Mouse (Mus musculus): ENCODE measurements around the gene Zfp937. TPM values are rescaled to one million over a fixed set of nuclear protein-coding genes. Genes with fewer than 3 reads are reported as not detected.
"Not testable (repeated sequence)": the region's sequence is repeated elsewhere in the genome, so short reads cannot be mapped to it uniquely, and the experiment has no call there.

The Zfp937 gene
- polyA plus RNA-seq (2012; rRNA removed): 0.05 and 0.09 TPM in 2 replicates

- H3K4me1 ChIP-seq (ENCODE audit: control insufficient read depth, insufficient read depth, insufficient read length); H3K27me3 ChIP-seq (ENCODE audit: control insufficient read depth, insufficient read depth, low read length); H3K36me3 ChIP-seq (ENCODE audit: control insufficient read depth, insufficient read depth, low read length); H3K27ac ChIP-seq (ENCODE audit: insufficient read depth, low read length): not testable (repeated sequence)
- H3K4me3 ChIP-seq (ENCODE audit: extremely low read depth, insufficient read depth, insufficient read length): peak within 1 kb of the TSS; percentile 52
- WGBS: 9% methylated on average over 15 of the region's 15 CpGs
- peak in 1 of 2 experiments; percentile 37 for DNase-seq (ENCODE audit: low read depth in 1 of 2, low spot score in 2 of 2)
These were observed at the start of gene Zfp937 for GRCm38 (mm10) chr2:150217600-150218362. TSS of gene Zfp937 (plus strand) at chr2:150218073.

GRCm38 (mm10) chr2:150173833-150174232 is 44.0 kb upstream of the Zfp937 start:
- no peak for DNase-seq (ENCODE audit: low read depth in 1 of 2, low spot score in 2 of 2)
- Histone ChIP-seq H3K27ac (ENCODE audit: insufficient read depth, low read length) (no peak overlapping the region), H3K36me3 (ENCODE audit: control insufficient read depth, insufficient read depth, low read length) (no peaks in the 10 kb centered on the region), H3K4me3 (ENCODE audit: extremely low read depth, insufficient read depth, insufficient read length) (no peak overlapping the region), H3K4me1 (ENCODE audit: control insufficient read depth, insufficient read depth, insufficient read length) (no peaks in the 10 kb centered on the region), H3K27me3 (ENCODE audit: control insufficient read depth, insufficient read depth, low read length) (no peaks in the 10 kb centered on the region)
- TF ChIP-seq POLR2A (IDR thresholded peaks at IDR 0.05; ENCODE audit: low read depth, low read length): no peak
- no peak for TF ChIP-seq CTCF (IDR thresholded peaks at IDR 0.05; ENCODE audit: extremely low read depth, insufficient read depth, insufficient read length, insufficient replicate concordance)

GRCm38 (mm10) chr2:150179579-150179978 is 38.3 kb upstream of the Zfp937 start, which contains the start of gene Gm10770:
TSS of gene Gm10770 (minus strand) at chr2:150179679.
- not testable (repeated sequence) for H3K4me1 ChIP-seq (ENCODE audit: control insufficient read depth, insufficient read depth, insufficient read length); H3K27ac ChIP-seq (ENCODE audit: insufficient read depth, low read length); H3K36me3 ChIP-seq (ENCODE audit: control insufficient read depth, insufficient read depth, low read length); DNase-seq (ENCODE audit: low read depth in 1 of 2, low spot score in 2 of 2); H3K27me3 ChIP-seq (ENCODE audit: control insufficient read depth, insufficient read depth, low read length); H3K4me3 ChIP-seq (ENCODE audit: extremely low read depth, insufficient read depth, insufficient read length)
- 75% methylated on average over 4 of the region's 4 CpGs for WGBS

GRCm38 (mm10) chr2:150181046-150181445 is 36.8 kb upstream of the Zfp937 start:
- not testable (repeated sequence) for H3K27me3 ChIP-seq (ENCODE audit: control insufficient read depth, insufficient read depth, low read length); H3K4me1 ChIP-seq (ENCODE audit: control insufficient read depth, insufficient read depth, insufficient read length); H3K27ac ChIP-seq (ENCODE audit: insufficient read depth, low read length); H3K36me3 ChIP-seq (ENCODE audit: control insufficient read depth, insufficient read depth, low read length); DNase-seq (ENCODE audit: low read depth in 1 of 2, low spot score in 2 of 2); H3K4me3 ChIP-seq (ENCODE audit: extremely low read depth, insufficient read depth, insufficient read length)

GRCm38 (mm10) chr2:150181570-150181999 is 36.3 kb upstream of the Zfp937 start, which contains the start of gene Gm14139:
TSS of gene Gm14139 (plus strand) at chr2:150181755.
- H3K4me3 ChIP-seq (ENCODE audit: extremely low read depth, insufficient read depth, insufficient read length); H3K27me3 ChIP-seq (ENCODE audit: control insufficient read depth, insufficient read depth, low read length); DNase-seq (ENCODE audit: low read depth in 1 of 2, low spot score in 2 of 2); H3K36me3 ChIP-seq (ENCODE audit: control insufficient read depth, insufficient read depth, low read length); H3K27ac ChIP-seq (ENCODE audit: insufficient read depth, low read length); H3K4me1 ChIP-seq (ENCODE audit: control insufficient read depth, insufficient read depth, insufficient read length): not testable (repeated sequence)
- 79% methylated on average over 7 of the region's 7 CpGs for WGBS

GRCm38 (mm10) chr2:150218363-150218725 is 471 bp downstream of the Zfp937 start:
- H3K4me1 ChIP-seq (ENCODE audit: control insufficient read depth, insufficient read depth, insufficient read length); DNase-seq (ENCODE audit: low read depth in 1 of 2, low spot score in 2 of 2); H3K36me3 ChIP-seq (ENCODE audit: control insufficient read depth, insufficient read depth, low read length); H3K27ac ChIP-seq (ENCODE audit: insufficient read depth, low read length); H3K27me3 ChIP-seq (ENCODE audit: control insufficient read depth, insufficient read depth, low read length): not testable (repeated sequence)
- 24% methylated on average over 4 of the region's 4 CpGs for WGBS
- peak overlapping the region; percentile 52 for H3K4me3 ChIP-seq (ENCODE audit: extremely low read depth, insufficient read depth, insufficient read length)

GRCm38 (mm10) chr2:150223263-150223662 is 5.4 kb downstream of the Zfp937 start:
- not testable (repeated sequence) for H3K4me1 ChIP-seq (ENCODE audit: control insufficient read depth, insufficient read depth, insufficient read length); H3K27ac ChIP-seq (ENCODE audit: insufficient read depth, low read length); H3K4me3 ChIP-seq (ENCODE audit: extremely low read depth, insufficient read depth, insufficient read length); H3K36me3 ChIP-seq (ENCODE audit: control insufficient read depth, insufficient read depth, low read length); H3K27me3 ChIP-seq (ENCODE audit: control insufficient read depth, insufficient read depth, low read length); DNase-seq (ENCODE audit: low read depth in 1 of 2, low spot score in 2 of 2)

- Histone ChIP-seq H3K36me3 (ENCODE audit: control insufficient read depth, insufficient read depth, low read length) (no peaks in the 10 kb centered on the region), H3K27ac (ENCODE audit: insufficient read depth, low read length) (no peak overlapping the region), H3K27me3 (ENCODE audit: control insufficient read depth, insufficient read depth, low read length) (no peaks in the 10 kb centered on the region), H3K4me1 (ENCODE audit: control insufficient read depth, insufficient read depth, insufficient read length) (no peaks in the 10 kb centered on the region), H3K4me3 (ENCODE audit: extremely low read depth, insufficient read depth, insufficient read length) (no peak overlapping the region)
- TF ChIP-seq POLR2A (IDR thresholded peaks at IDR 0.05; ENCODE audit: low read depth, low read length) (no peak), CTCF (IDR thresholded peaks at IDR 0.05; ENCODE audit: extremely low read depth, insufficient read depth, insufficient read length, insufficient replicate concordance) (no peak)
- WGBS: 82% methylated on average over 2 of the region's 2 CpGs
- no peak for DNase-seq (ENCODE audit: low read depth in 1 of 2, low spot score in 2 of 2)
These were observed 25.3 kb downstream of the Zfp937 start for GRCm38 (mm10) chr2:150243211-150243610.

- not testable (repeated sequence) for H3K4me1 ChIP-seq (ENCODE audit: control insufficient read depth, insufficient read depth, insufficient read length); H3K36me3 ChIP-seq (ENCODE audit: control insufficient read depth, insufficient read depth, low read length); H3K4me3 ChIP-seq (ENCODE audit: extremely low read depth, insufficient read depth, insufficient read length); H3K27ac ChIP-seq (ENCODE audit: insufficient read depth, low read length); H3K27me3 ChIP-seq (ENCODE audit: control insufficient read depth, insufficient read depth, low read length); DNase-seq (ENCODE audit: low read depth in 1 of 2, low spot score in 2 of 2)
- 48% methylated on average over 2 of the region's 2 CpGs for WGBS
These were observed 37.6 kb downstream of the Zfp937 start, which contains the start of gene Gm21994 for GRCm38 (mm10) chr2:150255491-150255890. TSS of gene Gm21994 (minus strand) at chr2:150255591.

- DNase-seq (ENCODE audit: low read depth in 1 of 2, low spot score in 2 of 2); H3K27ac ChIP-seq (ENCODE audit: insufficient read depth, low read length); H3K27me3 ChIP-seq (ENCODE audit: control insufficient read depth, insufficient read depth, low read length); H3K4me1 ChIP-seq (ENCODE audit: control insufficient read depth, insufficient read depth, insufficient read length); H3K36me3 ChIP-seq (ENCODE audit: control insufficient read depth, insufficient read depth, low read length); H3K4me3 ChIP-seq (ENCODE audit: extremely low read depth, insufficient read depth, insufficient read length): not testable (repeated sequence)
- 73% methylated on average over 2 of the region's 2 CpGs for WGBS
These were observed 39.0 kb downstream of the Zfp937 start for GRCm38 (mm10) chr2:150256861-150257260.

GRCm38 (mm10) chr2:150257291-150257690 is 39.4 kb downstream of the Zfp937 start, which contains the start of gene Gm14124:
TSS of gene Gm14124 (plus strand) at chr2:150257517.
- not testable (repeated sequence) for H3K27ac ChIP-seq (ENCODE audit: insufficient read depth, low read length); H3K27me3 ChIP-seq (ENCODE audit: control insufficient read depth, insufficient read depth, low read length); H3K4me3 ChIP-seq (ENCODE audit: extremely low read depth, insufficient read depth, insufficient read length); H3K36me3 ChIP-seq (ENCODE audit: control insufficient read depth, insufficient read depth, low read length); H3K4me1 ChIP-seq (ENCODE audit: control insufficient read depth, insufficient read depth, insufficient read length); DNase-seq (ENCODE audit: low read depth in 1 of 2, low spot score in 2 of 2)
- whole genome bisulfite sequencing: 84% methylated on average over 4 of the region's 4 CpGs
